Mouse (Mus musculus) cerebellum, adult 8-10 months (tissue): ENCODE data around the gene Ccr7.

ENCODE experiments used
- DNase-seq: peaks from one replicate; pipeline ENCODE4 v3.0.0; 2022

The Ccr7 gene

DNA sequence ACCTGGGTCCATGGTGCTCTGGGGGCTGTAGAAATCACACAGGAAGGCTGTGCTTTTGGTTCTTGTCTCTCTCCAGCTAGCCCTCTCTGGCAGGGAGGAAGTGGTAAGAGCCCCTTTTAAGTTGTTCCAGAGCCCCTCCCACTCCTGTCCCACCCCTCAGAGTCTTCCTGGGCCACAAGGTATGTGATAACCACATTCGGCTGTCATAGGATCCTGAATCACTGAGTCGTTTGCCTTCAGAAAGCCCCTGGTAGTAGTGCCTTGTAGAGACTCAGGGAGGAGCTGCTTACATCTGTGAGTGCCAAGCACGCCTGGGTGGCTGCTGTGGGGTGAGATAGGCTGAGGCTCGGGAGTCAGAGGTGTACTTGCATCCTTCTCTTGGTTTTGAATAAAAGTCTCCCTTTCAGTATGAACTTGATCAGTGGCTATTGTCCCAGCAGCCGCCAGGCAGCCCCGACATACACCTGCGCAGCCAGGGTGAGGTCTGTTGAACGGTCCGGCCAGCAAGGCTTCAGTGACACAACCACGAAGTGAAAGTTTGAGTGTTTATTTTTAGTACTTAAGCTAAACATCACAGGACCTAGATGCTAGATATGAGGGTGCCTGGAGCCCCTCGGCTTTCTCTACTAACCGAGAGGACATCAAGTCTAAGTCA is at the start of gene Ccr7:
Gene Ccr7 (minus strand): TSS at position 91 of the 655 bp plus-strand sequence.
- no peak for DNase-seq

DNA sequence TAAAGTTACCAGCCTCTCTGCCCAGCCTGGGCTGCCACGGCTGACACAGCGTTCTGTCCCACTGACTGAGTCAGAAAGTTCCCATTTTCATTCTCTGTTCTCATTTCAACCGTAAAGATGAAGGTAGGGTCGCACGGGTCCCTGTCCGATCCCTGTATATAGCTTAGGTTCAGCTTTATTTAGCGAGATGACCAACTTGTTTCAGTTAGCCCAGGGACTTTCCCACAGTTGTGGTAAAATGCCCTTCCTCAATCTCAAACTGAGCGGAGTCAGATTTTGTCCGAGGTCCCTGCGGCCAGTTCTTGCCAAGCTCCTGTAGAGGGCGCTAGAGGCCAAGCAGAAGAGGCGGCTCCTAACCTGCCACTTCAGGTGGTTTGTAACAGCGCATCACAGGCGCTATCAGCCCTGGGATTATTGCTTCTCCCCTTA is 34.3 kb upstream of the Ccr7 start:
- DNase-seq: peak; percentile 59

- no peak for DNase-seq
Measured at GRCm38 (mm10) chr11:99187348-99187747, 32.5 kb upstream of the Ccr7 start.

DNA sequence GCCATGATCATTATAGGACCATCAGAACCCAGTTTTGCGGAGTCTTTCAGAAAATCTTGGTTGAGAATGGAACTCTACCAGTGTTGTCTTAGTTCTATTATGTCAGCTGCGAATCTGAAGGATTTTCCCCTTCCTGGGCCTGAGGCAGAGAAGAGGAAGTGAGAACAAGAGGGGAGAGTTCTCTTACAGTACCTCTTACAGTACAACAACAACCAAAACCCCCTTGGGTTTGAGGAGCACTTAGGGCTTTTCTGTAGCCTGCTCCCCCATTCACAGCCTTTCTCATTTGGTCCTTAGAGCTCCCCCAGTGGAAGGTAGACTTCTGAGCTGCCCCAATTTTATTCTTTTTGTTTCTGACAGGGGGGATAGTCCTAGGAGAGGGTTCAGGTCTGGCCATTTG is 32.0 kb upstream of the Ccr7 start:
- no peak for DNase-seq

- no peak for DNase-seq
Measured at GRCm38 (mm10) chr11:99182575-99182974, 27.7 kb upstream of the Ccr7 start.

DNA sequence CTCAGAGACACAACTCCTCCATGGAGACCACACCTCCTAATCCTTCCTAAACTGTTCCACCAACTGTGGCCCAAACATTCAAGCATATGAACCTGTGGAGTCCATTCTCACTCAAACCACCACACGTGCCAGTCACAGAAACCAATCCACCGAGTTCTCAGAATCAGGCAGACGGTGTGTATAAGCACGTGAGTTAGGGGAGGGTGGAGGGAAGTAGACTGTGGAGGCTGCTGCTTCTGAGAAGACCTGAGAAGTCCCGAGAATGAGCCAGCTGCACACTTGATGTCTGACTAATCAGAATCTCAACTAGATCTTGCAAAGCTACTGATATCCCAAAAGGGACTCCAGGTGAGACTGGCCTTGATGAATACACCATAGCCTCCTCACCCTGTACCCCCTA is 25.2 kb upstream of the Ccr7 start:
- no peak for DNase-seq

GRCm38 (mm10) chr11:99177925-99178198 is 23.0 kb upstream of the Ccr7 start:
- no peak for DNase-seq

GRCm38 (mm10) chr11:99177054-99177924 is 22.4 kb upstream of the Ccr7 start:
- DNase-seq: no peak

DNA sequence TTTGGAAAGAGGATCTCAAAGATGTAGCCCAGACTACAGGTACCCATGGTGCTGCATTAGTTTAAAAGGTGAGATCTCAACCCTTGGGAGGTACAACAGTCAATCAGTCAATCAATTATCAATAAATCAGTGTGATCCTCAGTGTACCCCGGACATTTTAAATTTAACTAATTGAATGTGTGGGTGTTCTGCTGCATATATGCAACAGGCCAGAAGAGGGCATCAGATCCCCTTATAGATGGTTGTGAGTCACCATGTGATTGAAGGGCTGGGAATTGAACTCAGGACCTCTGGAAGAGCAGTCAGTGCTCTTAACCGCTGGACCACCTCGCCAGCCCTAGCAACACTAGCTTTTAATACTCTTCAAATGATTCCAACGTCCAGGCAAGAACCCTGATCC is 17.1 kb upstream of the Ccr7 start:
- no peak for DNase-seq

DNA sequence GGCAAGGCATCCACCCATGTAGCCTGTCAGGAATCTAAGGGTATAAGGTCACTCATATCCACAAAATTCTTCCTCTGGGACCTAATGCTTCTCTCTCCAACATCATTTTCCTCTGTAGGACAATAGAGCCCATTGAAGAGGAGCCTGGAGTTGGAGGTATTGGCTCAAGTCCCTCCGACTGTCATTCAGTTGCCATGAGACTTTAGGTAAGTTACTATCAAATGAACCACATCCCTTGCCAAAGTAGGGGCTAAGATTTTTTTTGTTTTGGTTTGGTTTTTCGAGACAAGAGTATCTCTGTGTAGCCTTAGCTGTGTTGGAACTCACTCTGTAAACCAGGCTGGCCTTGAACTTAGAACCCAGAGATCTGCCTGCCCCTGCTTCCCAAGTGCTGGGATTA is 16.6 kb upstream of the Ccr7 start:
- no peak for DNase-seq

- DNase-seq: no peak
Measured at GRCm38 (mm10) chr11:99170547-99171267, 15.8 kb upstream of the Ccr7 start.

DNA sequence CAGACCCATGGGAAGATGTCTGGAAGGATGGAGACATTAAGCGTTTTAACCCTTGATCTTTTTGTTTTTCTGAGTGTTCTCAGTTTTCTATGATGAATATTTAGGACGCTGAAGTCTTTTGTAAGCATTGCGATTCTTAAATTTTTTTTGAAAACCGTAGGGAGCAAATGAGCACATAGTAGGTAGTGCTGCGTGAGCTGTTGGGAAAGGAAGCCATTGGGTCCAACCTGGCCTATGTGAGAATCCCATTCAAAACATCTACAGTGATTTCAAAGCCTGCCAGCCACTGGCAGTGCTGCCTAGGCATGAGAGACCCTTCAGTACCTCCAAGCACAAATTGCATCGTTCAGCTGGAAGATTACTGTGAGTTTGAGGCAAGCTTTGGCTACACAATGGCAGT is 15.1 kb upstream of the Ccr7 start:
- no peak for DNase-seq

DNA sequence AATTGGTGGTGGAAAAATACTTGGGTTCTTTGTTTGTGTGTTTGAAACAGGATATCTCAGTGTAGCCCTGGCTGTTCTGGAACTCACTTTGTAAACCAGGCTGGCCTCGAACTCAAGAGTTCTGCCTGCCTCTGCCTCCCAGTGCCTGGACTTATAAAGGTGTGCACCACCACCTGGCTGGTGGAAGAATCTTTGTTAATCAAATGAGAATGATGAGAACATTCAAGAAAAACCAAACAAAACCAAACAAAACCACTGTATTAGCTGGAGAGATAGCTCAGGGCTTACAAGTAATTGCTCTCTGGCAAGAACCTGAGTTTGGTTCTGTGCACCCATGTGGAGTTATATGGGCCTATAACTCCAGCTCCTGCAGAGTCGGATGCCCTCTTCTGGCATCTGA is 14.6 kb upstream of the Ccr7 start:
- DNase-seq: no peak

DNA sequence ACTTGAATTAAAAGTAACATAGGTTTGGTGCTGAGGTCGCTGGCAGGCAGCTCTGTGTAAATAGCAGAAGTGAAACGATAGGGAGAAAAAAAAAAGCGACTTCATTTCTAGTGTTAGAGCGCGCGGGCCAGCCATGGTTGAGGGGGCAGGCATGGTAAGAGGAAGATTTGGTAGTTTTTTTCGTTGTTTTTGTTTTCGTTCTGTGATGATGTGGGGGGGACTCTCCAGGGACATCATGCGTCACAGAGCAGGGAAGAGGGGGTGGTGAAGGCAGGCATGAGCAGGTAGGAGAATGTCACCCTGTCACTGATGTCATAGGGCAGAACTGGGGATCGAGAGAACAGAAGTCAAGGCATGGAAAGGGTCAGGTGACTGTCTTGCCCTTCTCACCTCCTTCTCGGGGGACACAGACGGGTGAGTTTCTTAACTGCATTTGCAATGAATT is 13.2 kb upstream of the Ccr7 start:
- DNase-seq: no peak

- DNase-seq: no peak
Measured at GRCm38 (mm10) chr11:99167576-99167975, 12.7 kb upstream of the Ccr7 start.

DNA sequence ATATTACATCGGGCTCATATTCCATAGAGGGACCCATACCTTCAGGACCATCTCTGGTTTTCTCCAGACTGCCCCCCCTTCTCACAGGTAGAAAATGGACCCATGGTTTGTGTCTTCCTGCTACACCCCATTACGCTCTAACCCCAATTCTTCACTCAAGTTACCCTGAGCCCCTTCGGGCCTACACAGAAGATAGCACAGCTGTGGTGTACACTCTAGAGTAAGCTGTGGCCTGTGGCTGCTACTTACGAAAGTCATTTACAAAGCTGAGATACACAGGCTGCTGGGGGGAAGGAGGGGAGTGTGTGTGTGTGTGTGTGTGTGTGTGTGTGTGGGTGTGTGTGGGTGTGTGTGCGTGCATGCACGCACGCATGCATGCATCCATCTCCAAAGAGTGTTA is 11.4 kb upstream of the Ccr7 start:
- no peak for DNase-seq

DNA sequence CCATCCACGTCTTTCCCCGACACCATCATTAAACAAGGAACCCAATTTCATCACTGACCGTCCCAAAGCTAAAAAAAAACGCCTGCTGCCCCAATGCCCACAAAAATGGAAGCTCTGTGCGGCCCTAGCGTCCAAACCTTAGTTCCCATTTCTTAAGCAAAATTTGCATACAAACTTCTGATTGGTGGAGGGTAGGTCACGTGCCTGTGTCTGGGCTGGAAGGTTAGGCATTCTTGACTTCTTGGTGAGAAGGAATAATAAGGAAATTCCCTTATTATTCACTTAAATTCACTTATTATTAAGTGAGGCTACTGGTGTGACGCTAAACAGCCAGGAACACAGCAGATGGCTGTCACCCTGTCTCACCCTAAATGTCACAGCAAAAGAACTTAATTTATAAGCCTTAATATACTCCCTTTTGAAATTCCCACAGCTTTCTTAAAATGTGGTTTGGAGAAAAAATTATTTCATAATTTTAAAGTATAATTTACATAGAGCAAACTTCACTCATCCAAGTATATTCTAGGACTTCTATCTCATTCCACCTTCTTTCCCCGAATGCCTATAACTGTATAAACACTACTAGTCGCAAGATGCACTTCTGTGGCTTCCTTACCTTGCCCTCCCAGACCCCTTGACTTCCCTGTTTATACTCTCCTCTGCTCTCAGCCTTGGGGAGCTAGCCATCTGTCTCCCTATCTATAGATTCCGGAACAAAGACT is 10.3 kb upstream of the Ccr7 start:
- no peak for DNase-seq

- DNase-seq: no peak
Measured at GRCm38 (mm10) chr11:99162972-99163686, 8.3 kb upstream of the Ccr7 start.

DNA sequence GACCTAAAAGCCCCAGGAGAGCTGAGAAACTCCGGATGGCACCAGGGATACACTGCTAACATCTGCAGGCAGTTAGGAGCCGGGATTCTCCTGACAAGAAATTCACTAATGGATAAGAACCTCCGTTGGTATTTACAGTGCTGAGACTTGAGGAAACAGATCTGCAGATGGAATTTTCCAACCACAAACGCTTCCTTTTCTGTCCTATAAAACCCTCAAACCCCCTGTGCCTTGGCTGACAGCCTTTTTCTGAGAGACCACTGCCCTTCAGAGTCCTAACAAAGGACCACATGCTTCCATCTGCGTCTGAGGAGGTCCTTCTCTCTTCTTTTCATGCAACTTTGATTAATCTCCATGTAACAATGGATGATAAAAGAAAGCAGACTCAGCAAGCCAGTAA is 6.8 kb upstream of the Ccr7 start:
- DNase-seq: no peak

DNA sequence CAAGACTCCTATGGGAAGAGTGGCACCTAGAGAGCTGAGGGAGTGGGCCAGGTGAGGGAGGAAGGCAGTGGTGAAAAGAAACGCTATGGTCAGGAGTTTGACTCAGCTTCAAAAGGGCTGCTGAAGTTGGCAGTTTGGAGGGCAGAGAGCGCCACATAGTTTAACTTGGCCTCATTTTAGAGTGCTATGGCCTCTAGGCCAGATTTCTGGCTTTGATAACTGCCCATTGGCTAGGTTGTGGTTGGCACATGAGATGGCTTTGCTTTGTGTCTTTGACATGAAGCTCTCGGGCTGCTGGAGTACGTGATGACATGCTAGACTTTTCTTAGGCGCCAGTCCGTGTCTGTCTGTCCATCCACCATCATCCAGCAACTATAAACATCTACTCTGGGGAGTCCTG is 5.4 kb upstream of the Ccr7 start:
- DNase-seq: no peak

- DNase-seq: no peak
Measured at GRCm38 (mm10) chr11:99155817-99156216, 940 bp upstream of the Ccr7 start.
